In the genomic region with DNA sequence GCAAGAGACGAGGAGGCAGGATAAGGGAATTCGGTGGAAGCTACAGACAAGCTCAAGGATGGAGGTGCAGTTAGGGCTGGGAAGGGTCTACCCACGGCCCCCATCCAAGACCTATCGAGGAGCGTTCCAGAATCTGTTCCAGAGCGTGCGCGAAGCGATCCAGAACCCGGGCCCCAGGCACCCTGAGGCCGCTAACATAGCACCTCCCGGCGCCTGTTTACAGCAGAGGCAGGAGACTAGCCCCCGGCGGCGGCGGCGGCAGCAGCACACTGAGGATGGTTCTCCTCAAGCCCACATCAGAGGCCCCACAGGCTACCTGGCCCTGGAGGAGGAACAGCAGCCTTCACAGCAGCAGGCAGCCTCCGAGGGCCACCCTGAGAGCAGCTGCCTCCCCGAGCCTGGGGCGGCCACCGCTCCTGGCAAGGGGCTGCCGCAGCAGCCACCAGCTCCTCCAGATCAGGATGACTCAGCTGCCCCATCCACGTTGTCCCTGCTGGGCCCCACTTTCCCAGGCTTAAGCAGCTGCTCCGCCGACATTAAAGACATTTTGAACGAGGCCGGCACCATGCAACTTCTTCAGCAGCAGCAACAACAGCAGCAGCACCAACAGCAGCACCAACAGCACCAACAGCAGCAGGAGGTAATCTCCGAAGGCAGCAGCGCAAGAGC, we compare ENCODE assay signal across 8 mouse cellular contexts. TPM values are rescaled to one million over a fixed set of nuclear protein-coding genes. Genes with fewer than 3 reads are reported as not detected.
DNase-seq lines count a peak whose midpoint lies in the region; ATAC-seq and TF ChIP-seq lines count a peak whose summit lies in the region.

No protein-coding gene starts in this region.

- ATAC-seq in embryonic facial prominence, embryonic 13.5 days (ENCODE audit: insufficient number of reproducible peaks, insufficient read depth, low FRiP score, low TSS enrichment, low read depth), result no peak
- no peak for ATAC-seq in heart, embryonic 16.5 days (replicated peaks; ENCODE audit: extremely low read depth, insufficient read depth, low FRiP score)
- no peak; the same call in 1 of the 2 replicates for ATAC-seq in kidney, postnatal 0 days (replicated peaks; ENCODE audit: low FRiP score, low read depth)
- peak; percentile 75 for ATAC-seq in midbrain, embryonic 13.5 days

- 11% methylated on average over 30 of the region's 30 CpGs for WGBS in cerebellum, adult 2 months
- WGBS in embryonic facial prominence, embryonic 13.5 days, result 22% methylated on average over 30 of the region's 30 CpGs
- WGBS in heart, embryonic 16.5 days, result 11% methylated on average over 30 of the region's 30 CpGs
- 19% methylated on average over 30 of the region's 30 CpGs for whole genome bisulfite sequencing in kidney, postnatal 0 days
- WGBS in midbrain, embryonic 13.5 days, result 21% methylated on average over 29 of the region's 30 CpGs

- no peaks in the 10 kb centered on the region for H3K4me1 ChIP-seq in cerebellum, adult 2 months (ENCODE audit: control insufficient read depth, insufficient read depth, low read length)
- H3K4me1 ChIP-seq in embryonic facial prominence, embryonic 13.5 days, result no peaks in the 10 kb centered on the region
- 0 out of 2 replicates have a peak, but pooled peaks cover 2% of the 10 kb centered on the region for H3K4me1 ChIP-seq in heart, embryonic 16.5 days (ENCODE audit: control insufficient read depth, insufficient read depth, low read length)
- no peaks in the 10 kb centered on the region for H3K4me1 ChIP-seq in kidney, postnatal 0 days (replicated peaks; ENCODE audit: insufficient read depth, low read length)
- H3K4me1 ChIP-seq in midbrain, embryonic 13.5 days (replicated peaks), result peaks cover 16% of the 10 kb centered on the region
- no peaks in the 10 kb centered on the region; the same call in 1 of the 2 replicates for H3K4me1 ChIP-seq in testis, adult 2 months (ENCODE audit: control insufficient read depth, insufficient read depth, low read length)

- no peaks in the 10 kb centered on the region for H3K9me3 ChIP-seq in embryonic facial prominence, embryonic 13.5 days
- no peaks in the 10 kb centered on the region for H3K9me3 ChIP-seq in heart, embryonic 16.5 days (replicated peaks; ENCODE audit: control insufficient read depth, low read length)
- H3K9me3 ChIP-seq in kidney, postnatal 0 days (replicated peaks; ENCODE audit: low read length), result no peaks in the 10 kb centered on the region
- H3K9me3 ChIP-seq in midbrain, embryonic 13.5 days, result no peaks in the 10 kb centered on the region

- no peak for TF ChIP-seq POLR2A in cerebellum, adult 2 months (IDR thresholded peaks at IDR 0.05; ENCODE audit: borderline replicate concordance, insufficient read depth, low read length)
- TF ChIP-seq POLR2A in testis, adult 2 months (IDR thresholded peaks at IDR 0.05; ENCODE audit: control insufficient read depth, low read depth, low read length), result no peak

- H3K9ac ChIP-seq in embryonic facial prominence, embryonic 13.5 days, result 0 out of 2 replicates have a peak overlapping the region, but pooled peaks have one; percentile 16
- H3K9ac ChIP-seq in heart, embryonic 16.5 days (ENCODE audit: low read length), result no peak overlapping the region
- no peak overlapping the region for H3K9ac ChIP-seq in kidney, postnatal 0 days (ENCODE audit: low read depth, low read length)
- H3K9ac ChIP-seq in midbrain, embryonic 13.5 days (replicated peaks), result peak overlapping the region; percentile 52; the same call in 1 of the 2 replicates

- H3K36me3 ChIP-seq in embryonic facial prominence, embryonic 13.5 days, result no peaks in the 10 kb centered on the region
- no peaks in the 10 kb centered on the region for H3K36me3 ChIP-seq in heart, embryonic 16.5 days (ENCODE audit: control insufficient read depth, insufficient read depth)
- no peaks in the 10 kb centered on the region for H3K36me3 ChIP-seq in kidney, postnatal 0 days (ENCODE audit: insufficient read depth, low read length)
- H3K36me3 ChIP-seq in midbrain, embryonic 13.5 days, result no peaks in the 10 kb centered on the region
- no peaks in the 10 kb centered on the region for H3K36me3 ChIP-seq in testis, adult 2 months (ENCODE audit: control insufficient read depth, insufficient read depth, low read length)

- H3K27me3 ChIP-seq in cerebellum, adult 2 months (ENCODE audit: control insufficient read depth, insufficient read depth, low read length), result no peaks in the 10 kb centered on the region; the same call in 1 of the 2 replicates
- H3K27me3 ChIP-seq in embryonic facial prominence, embryonic 13.5 days, result peaks cover 62% of the 10 kb centered on the region
- peaks cover 27% of the 10 kb centered on the region for H3K27me3 ChIP-seq in heart, embryonic 16.5 days (ENCODE audit: control insufficient read depth, insufficient read depth, low read length)
- no peaks in the 10 kb centered on the region; the same call in 1 of the 2 replicates for H3K27me3 ChIP-seq in kidney, postnatal 0 days (ENCODE audit: insufficient read depth, low read length)
- H3K27me3 ChIP-seq in midbrain, embryonic 13.5 days, result peaks cover 55% of the 10 kb centered on the region
- H3K27me3 ChIP-seq in testis, adult 2 months (ENCODE audit: control insufficient read depth, insufficient read depth, low read length), result no peaks in the 10 kb centered on the region

- H3K27ac ChIP-seq in cerebellum, adult 2 months (ENCODE audit: insufficient read depth, low read length), result no peak overlapping the region
- no peak overlapping the region for H3K27ac ChIP-seq in embryonic facial prominence, embryonic 13.5 days
- no peak overlapping the region for H3K27ac ChIP-seq in heart, embryonic 16.5 days (ENCODE audit: low read length)
- H3K27ac ChIP-seq in kidney, postnatal 0 days, result no peak overlapping the region
- H3K27ac ChIP-seq in midbrain, embryonic 13.5 days, result no peak overlapping the region
- peak overlapping the region; percentile 65 for H3K27ac ChIP-seq in testis, adult 2 months (ENCODE audit: control insufficient read depth, insufficient read depth, low read depth, low read length)

- TF ChIP-seq CTCF in cerebellum, adult 2 months (IDR thresholded peaks at IDR 0.05; ENCODE audit: borderline replicate concordance, insufficient read depth, low read depth, low read length), result no peak
- TF ChIP-seq CTCF in kidney, postnatal 0 days (IDR thresholded peaks at IDR 0.05; ENCODE audit: low read depth), result no peak
- TF ChIP-seq CTCF in testis, adult 2 months (IDR thresholded peaks at IDR 0.05; ENCODE audit: control insufficient read depth, insufficient read depth, insufficient replicate concordance, low read depth, low read length), result no peak

- H3K4me3 ChIP-seq in cerebellum, adult 2 months (replicated peaks; ENCODE audit: insufficient read depth, low read depth, low read length), result peak overlapping the region; percentile 34
- peak overlapping the region; percentile 43 for H3K4me3 ChIP-seq in embryonic facial prominence, embryonic 13.5 days
- H3K4me3 ChIP-seq in heart, embryonic 16.5 days (ENCODE audit: low read length), result peak overlapping the region; percentile 42
- H3K4me3 ChIP-seq in kidney, postnatal 0 days (replicated peaks; ENCODE audit: low read depth, low read length), result peak overlapping the region; percentile 31
- H3K4me3 ChIP-seq in midbrain, embryonic 13.5 days (replicated peaks), result peak overlapping the region; percentile 45
- H3K4me3 ChIP-seq in testis, adult 2 months (ENCODE audit: control insufficient read depth, low read depth, low read length), result peak overlapping the region; percentile 86

- peak overlapping the region; percentile 66 for H3K4me2 ChIP-seq in embryonic facial prominence, embryonic 13.5 days
- H3K4me2 ChIP-seq in heart, embryonic 16.5 days (ENCODE audit: low read depth, low read length), result peak overlapping the region; percentile 68
- peak overlapping the region; percentile 60 for H3K4me2 ChIP-seq in kidney, postnatal 0 days (ENCODE audit: low read length)
- H3K4me2 ChIP-seq in midbrain, embryonic 13.5 days (replicated peaks), result peak overlapping the region; percentile 75

- DNase-seq in cerebellum, adult 2 months, result peak; percentile 1 to 10
- DNase-seq in cerebellum, adult 11-12 months, result no peak
- DNase-seq in ES-CJ7 (ENCODE audit: low read depth, low spot score), result peak; percentile 3
- no peak for DNase-seq in kidney, postnatal 0 days (ENCODE audit: low spot score)

RNA-seq across cellular contexts. Expression of a gene that starts 1.3 kb away (rescaled TPM):
- polyA plus RNA-seq in cerebellum, adult 2 months (2012; rRNA removed), result 2.1 and 2.2 TPM in 2 replicates
- 0.45 and 0.47 TPM in 2 replicates for polyA plus RNA-seq in embryonic facial prominence, embryonic 13.5 days (2015; fragmentation: Nextera tagmentation; extraction: Ambion mirVana)
- polyA plus RNA-seq in heart, embryonic 16.5 days (2015; fragmentation: Nextera tagmentation; extraction: Ambion mirVana), result 0.15 and 0.28 TPM in 2 replicates
- 1.1 and 1.3 TPM in 2 replicates for polyA plus RNA-seq in kidney, postnatal 0 days (2015; fragmentation: Nextera tagmentation; extraction: Ambion mirVana)
- polyA plus RNA-seq in midbrain, embryonic 13.5 days (2015; fragmentation: Nextera tagmentation; extraction: Ambion mirVana), result 0.06 and 0.08 TPM in 2 replicates
- polyA plus RNA-seq in testis, adult 2 months (2012; rRNA removed), result 0.61 and 0.78 TPM in 2 replicates

Comparison
In these comparisons a context has a peak if more than half of its experiments do, and no peak if none do; other contexts are left out.
1. DNase-seq: peak in cerebellum, adult 2 months (2 of 2) and ES-CJ7 (single experiment); none in cerebellum, adult 11-12 months (single experiment) and kidney, postnatal 0 days (single experiment).
2. H3K4me3 ChIP-seq: peak in every context shown above with its lines; median percentile 86 in testis, adult 2 months; 45 in midbrain, embryonic 13.5 days; 43 in embryonic facial prominence, embryonic 13.5 days; 42 in heart, embryonic 16.5 days; 34 in cerebellum, adult 2 months; 31 in kidney, postnatal 0 days.
3. H3K9ac ChIP-seq: peak in embryonic facial prominence, embryonic 13.5 days (single experiment) and midbrain, embryonic 13.5 days (single experiment); none in heart, embryonic 16.5 days (single experiment) and kidney, postnatal 0 days (single experiment).
4. Peak in every context shown above with its lines, with median percentiles within 50 percentile points of each other: H3K4me2 ChIP-seq.